Mouse (Mus musculus) hindbrain, postnatal 0 days (tissue): ENCODE data around the gene Git1. TPM values are rescaled to one million over a fixed set of nuclear protein-coding genes. Genes with fewer than 3 reads are reported as not detected.

Experiments
- ATAC-seq: fragments of 200-750 bp; cut with Nextera tagmentation; 2 replicates; pipeline ENCODE4 v1.8.0; 2017; ENCODE audit warnings: mild to moderate bottlenecking, moderate TSS enrichment, moderate library complexity
- DNase-seq: peaks from one replicate; pipeline ENCODE4 v3.0.0-alpha.2; 2015; ENCODE audit warnings: low spot score
- H3K27ac ChIP-seq: fragments of 300-500 bp; sonication (generic); 2 replicates; pipeline ENCODE4 v1.5.1; 2014; ENCODE audit warnings: mild to moderate bottlenecking
- H3K27me3 ChIP-seq: fragments of 300-500 bp; sonication (generic); 2 replicates; pipeline ENCODE4 v1.6.1; 2014; ENCODE audit warnings: low read length, mixed read lengths; ENCODE audit not compliant: insufficient read depth
- H3K36me3 ChIP-seq: fragments of 300-500 bp; sonication (generic); 2 replicates; pipeline ENCODE4 v1.6.1; 2014; ENCODE audit warnings: low read length, mixed read lengths; ENCODE audit not compliant: insufficient read depth
- H3K4me1 ChIP-seq: fragments of 300-500 bp; sonication (generic); 2 replicates; pipeline ENCODE4 v1.6.1; 2014; ENCODE audit warnings: antibody characterized with exemption, low read length, mixed read lengths; ENCODE audit not compliant: insufficient read depth
- H3K4me2 ChIP-seq: fragments of 300-500 bp; sonication (generic); 2 replicates; pipeline ENCODE4 v1.6.1; 2014; ENCODE audit warnings: low read depth, mild to moderate bottlenecking, low read length, moderate library complexity, mixed read lengths
- H3K4me3 ChIP-seq: fragments of 300-500 bp; sonication (generic); 2 replicates; pipeline ENCODE4 v1.5.1; 2014; ENCODE audit warnings: low read length
- H3K9ac ChIP-seq: fragments of 300-500 bp; sonication (generic); replicated peaks from 2 replicates; pipeline ENCODE4 v1.6.1; 2014; ENCODE audit warnings: mild to moderate bottlenecking, low read length, moderate library complexity, mixed read lengths
- H3K9me3 ChIP-seq: fragments of 300-500 bp; sonication (generic); 2 replicates; pipeline ENCODE4 v1.6.1; 2016; ENCODE audit warnings: low read length, mixed read lengths
- CTCF ChIP-seq: IDR thresholded peaks from 2 replicates; pipeline ENCODE4 v1.5.1; 2016; ENCODE audit warnings: antibody characterized with exemption, control low read depth, low read depth
- WGBS: fragments of 180-500 bp; shearing (Covaris S2); extraction: QIAGEN DNeasy Blood & Tissue Kit; methylation state at CpG from one replicate; pipeline ENCODE4 v1.1.7; 2014; 5-methylcytosine and 5-hydroxymethylcytosine counted together
- polyA plus RNA-seq: library from polyadenylated mRNA; unstranded; fragments of >200 nt; fragmentation: Nextera tagmentation; extraction: Ambion mirVana; gene quantifications from 2 replicates; pipeline ENCODE4 v1.2.1, GENCODE M21; 2015
- total RNA-seq: library from RNA; depleted of rRNA; stranded (reverse); fragments of >200 nt; gene quantifications from 2 replicates; pipeline ENCODE4 v1.2.3, GENCODE M21; 2014

Gene Git1
- total and polyA plus RNA-seq, 2 experiments from 2014 or later, result 15.0 to 127 TPM

GRCm38 (mm10) chr11:77455770-77456510 is 37.4 kb upstream of the Git1 start:
- WGBS, result 75% methylated on average over 9 of the region's 9 CpGs
- Histone ChIP-seq H3K4me1 (no peaks in the 10 kb centered on the region), H3K27me3 (0 out of 2 replicates have a peak, but pooled peaks cover 4% of the 10 kb centered on the region), H3K9ac (no peak overlapping the region), H3K9me3 (no peaks in the 10 kb centered on the region), H3K4me3 (no peak overlapping the region), H3K36me3 (peaks cover 16% of the 10 kb centered on the region; the same call in 1 of the 2 replicates), H3K27ac (no peak overlapping the region), H3K4me2 (no peak overlapping the region)
- ATAC-seq (no peak), DNase-seq (no peak)
- TF ChIP-seq CTCF, result no peak

- H3K36me3 ChIP-seq, result peaks cover 16% of the 10 kb centered on the region; the same call in 1 of the 2 replicates
- no peak overlapping the region for H3K4me3 ChIP-seq
- no peak for TF ChIP-seq CTCF
- H3K4me2 ChIP-seq, result no peak overlapping the region
- 0 out of 2 replicates have a peak, but pooled peaks cover 4% of the 10 kb centered on the region for H3K27me3 ChIP-seq
- H3K27ac ChIP-seq, result no peak overlapping the region
- no peaks in the 10 kb centered on the region for H3K4me1 ChIP-seq
- WGBS, result 53% methylated on average over 6 of the region's 6 CpGs
- ATAC-seq (no peak; the same call in 1 of the 2 replicates), DNase-seq (peak; percentile 73)
- no peak overlapping the region for H3K9ac ChIP-seq
- no peaks in the 10 kb centered on the region for H3K9me3 ChIP-seq
Observed at GRCm38 (mm10) chr11:77456866-77457265, 36.5 kb upstream of the Git1 start.

- peak overlapping the region; percentile 46 for H3K9ac ChIP-seq
- no peaks in the 10 kb centered on the region for H3K4me1 ChIP-seq
- DNase-seq (no peak), ATAC-seq (no peak)
- H3K4me3 ChIP-seq, result peak overlapping the region; percentile 47
- no peak for TF ChIP-seq CTCF
- H3K36me3 ChIP-seq, result no peaks in the 10 kb centered on the region; the same call in 1 of the 2 replicates
- H3K4me2 ChIP-seq, result peak overlapping the region; percentile 91
- no peaks in the 10 kb centered on the region for H3K9me3 ChIP-seq
- no peak overlapping the region for H3K27ac ChIP-seq
- WGBS, result 5% methylated on average over 6 of the region's 6 CpGs
- 0 out of 2 replicates have a peak, but pooled peaks cover 4% of the 10 kb centered on the region for H3K27me3 ChIP-seq
Observed at GRCm38 (mm10) chr11:77461856-77462255, 31.5 kb upstream of the Git1 start.

- peak within 1 kb of the TSS; percentile 46 for H3K9ac ChIP-seq
- peak within 1 kb of the TSS; percentile 91 for H3K4me2 ChIP-seq
- no peaks in the 10 kb centered on the region for H3K4me1 ChIP-seq
- H3K27me3 ChIP-seq, result 0 out of 2 replicates have a peak, but pooled peaks cover 4% of the 10 kb centered on the region
- H3K4me3 ChIP-seq, result peak within 1 kb of the TSS; percentile 47
- DNase-seq (peak; percentile 40), ATAC-seq (peak; percentile 38; the same call in 1 of the 2 replicates)
- H3K9me3 ChIP-seq, result no peaks in the 10 kb centered on the region
- TF ChIP-seq CTCF, result no peak
- H3K27ac ChIP-seq, result no peak within 1 kb of the TSS
- H3K36me3 ChIP-seq, result no peaks in the 10 kb centered on the region; the same call in 1 of the 2 replicates
- 1% methylated on average over 68 of the region's 73 CpGs for WGBS
Observed at GRCm38 (mm10) chr11:77462283-77463100, 30.9 kb upstream of the Git1 start, which contains the start of gene Coro6. Gene Coro6, plus strand, starts transcription at chr11:77462411.

- no peaks in the 10 kb centered on the region for H3K4me1 ChIP-seq
- DNase-seq (no peak), ATAC-seq (no peak)
- H3K9ac ChIP-seq, result no peak overlapping the region; the same call in 1 of the 2 replicates
- H3K36me3 ChIP-seq, result no peaks in the 10 kb centered on the region; the same call in 1 of the 2 replicates
- H3K27ac ChIP-seq, result no peak overlapping the region
- WGBS, result 49% methylated on average over 8 of the region's 8 CpGs
- no peaks in the 10 kb centered on the region for H3K9me3 ChIP-seq
- no peak for TF ChIP-seq CTCF
- H3K27me3 ChIP-seq, result 0 out of 2 replicates have a peak, but pooled peaks cover 4% of the 10 kb centered on the region
- peak overlapping the region; percentile 47 for H3K4me3 ChIP-seq
- peak overlapping the region; percentile 91 for H3K4me2 ChIP-seq
Observed at GRCm38 (mm10) chr11:77463101-77463445, 30.3 kb upstream of the Git1 start.

GRCm38 (mm10) chr11:77463786-77464185 is 29.6 kb upstream of the Git1 start:
- Histone ChIP-seq H3K4me2 (no peak overlapping the region), H3K9me3 (no peaks in the 10 kb centered on the region), H3K27me3 (0 out of 2 replicates have a peak, but pooled peaks cover 4% of the 10 kb centered on the region), H3K27ac (no peak overlapping the region), H3K4me1 (no peaks in the 10 kb centered on the region), H3K4me3 (no peak overlapping the region), H3K9ac (no peak overlapping the region), H3K36me3 (no peaks in the 10 kb centered on the region; the same call in 1 of the 2 replicates)
- no peak for DNase-seq
- no peak for TF ChIP-seq CTCF
- no peak for ATAC-seq
- 76% methylated on average over 10 of the region's 10 CpGs for WGBS
